Mouse (Mus musculus) MEL (cell line): ENCODE results near the gene Fam19a3. TPM values are rescaled to one million over a fixed set of nuclear protein-coding genes. Genes with fewer than 3 reads are reported as not detected.

ENCODE experiments used
- DNase-seq: peaks from one replicate; pipeline ENCODE4 v3.0.0; 2011; ENCODE audit warnings: low read depth, low spot score
- H3K27ac ChIP-seq: 2 replicates; pipeline ENCODE4 v1.5.1; 2012; ENCODE audit warnings: low read depth, mild to moderate bottlenecking, control low read depth, low read length, moderate library complexity; ENCODE audit not compliant: control insufficient read depth
- H3K27me3 ChIP-seq, 2 experiments: fragments of 150-350 bp in 1 of 2; sonication (generic) in 1 of 2; 2 replicates each; pipeline ENCODE4 v1.6.1; 2012; ENCODE audit warnings: low read length in 2 of 2, mild to moderate bottlenecking in 2 of 2, improper control_type of control experiment in 1 of 2, moderate library complexity in 1 of 2; ENCODE audit not compliant: insufficient read depth in 2 of 2, control insufficient read depth in 1 of 2
- H3K36me3 ChIP-seq, 2 experiments: 2 replicates each; pipeline ENCODE4 v1.6.1; 2012 to 2014; ENCODE audit warnings: low read length in 2 of 2, improper control_type of control experiment in 1 of 2, inconsistent platforms in 1 of 2, mild to moderate bottlenecking in 1 of 2; ENCODE audit not compliant: insufficient read depth in 2 of 2, control insufficient read depth in 1 of 2
- H3K4me1 ChIP-seq, 2 experiments: fragments of 150-350 bp in 1 of 2; sonication (generic) in 1 of 2; 2 replicates each; pipeline ENCODE4 v1.6.1; 2012; ENCODE audit warnings: low read length in 2 of 2, improper control_type of control experiment in 1 of 2, mild to moderate bottlenecking in 1 of 2; ENCODE audit not compliant: insufficient read depth in 2 of 2, control insufficient read depth in 1 of 2
- H3K4me3 ChIP-seq, 2 experiments: fragments of 150-350 bp in 1 of 2; sonication (generic) in 1 of 2; 2 replicates each; pipeline ENCODE4 v1.5.1; 2012; ENCODE audit warnings: low read depth in 2 of 2, low read length in 2 of 2, mild to moderate bottlenecking in 2 of 2, moderate library complexity in 2 of 2, control low read depth in 1 of 2, improper control_type of control experiment in 1 of 2; ENCODE audit not compliant: control insufficient read depth in 1 of 2, insufficient read depth in 1 of 2
- H3K79me2 ChIP-seq: 2 replicates; pipeline ENCODE4 v1.6.1; 2012; ENCODE audit warnings: mild to moderate bottlenecking, low read length, moderate library complexity; ENCODE audit not compliant: control insufficient read depth, poor library complexity, insufficient read depth
- H3K9ac ChIP-seq: 2 replicates; pipeline ENCODE4 v1.6.1; 2012; ENCODE audit warnings: low read depth, mild to moderate bottlenecking, control low read depth, low read length, moderate library complexity; ENCODE audit not compliant: control insufficient read depth, poor library complexity, severe bottlenecking
- H3K9me3 ChIP-seq: fragments of 150-350 bp; sonication (generic); replicated peaks from 2 replicates; pipeline ENCODE4 v1.6.1; 2012; ENCODE audit warnings: mild to moderate bottlenecking, low read length, improper control_type of control experiment, moderate library complexity; ENCODE audit not compliant: insufficient read depth
- BHLHE40 ChIP-seq: IDR thresholded peaks from 2 replicates; pipeline ENCODE4 v1.6.1; 2012; ENCODE audit warnings: low read depth, mild to moderate bottlenecking, inconsistent platforms, low read length, improper control_type of control experiment, borderline replicate concordance
- CHD2 ChIP-seq: IDR thresholded peaks from 2 replicates; pipeline ENCODE4 v1.6.1; 2011; ENCODE audit warnings: low read length, improper control_type of control experiment
- EP300 ChIP-seq, 2 experiments: IDR thresholded peaks; 2 replicates each; pipeline ENCODE4 v1.6.1; 2011; ENCODE audit warnings: improper control_type of control experiment in 2 of 2, low read length in 2 of 2, low read depth in 1 of 2, mild to moderate bottlenecking in 1 of 2
- ETS1 ChIP-seq: IDR thresholded peaks from 2 replicates; pipeline ENCODE4 v1.6.1; 2012; ENCODE audit warnings: low read depth, mild to moderate bottlenecking, inconsistent platforms, low read length, improper control_type of control experiment, moderate library complexity
- GABPA ChIP-seq: IDR thresholded peaks from 2 replicates; pipeline ENCODE4 v1.6.1; 2012; ENCODE audit warnings: low read depth, mild to moderate bottlenecking, inconsistent platforms, low read length, improper control_type of control experiment, moderate library complexity
- GATA1 ChIP-seq: IDR thresholded peaks from 2 replicates; pipeline ENCODE4 v1.6.1; 2011; ENCODE audit warnings: low read depth, low read length, improper control_type of control experiment
- HCFC1 ChIP-seq: IDR thresholded peaks from 2 replicates; pipeline ENCODE4 v1.6.1; 2012; ENCODE audit warnings: low read depth, mild to moderate bottlenecking, inconsistent platforms, low read length, improper control_type of control experiment, moderate library complexity
- JUND ChIP-seq: IDR thresholded peaks from 2 replicates; pipeline ENCODE4 v1.6.1; 2011; ENCODE audit warnings: low read depth, mild to moderate bottlenecking, improper control_type of control experiment, low read length
- KAT2A ChIP-seq: conservative IDR thresholded peaks from 2 replicates; pipeline ENCODE4 v1.6.1; 2012; ENCODE audit warnings: low read depth, low read length, improper control_type of control experiment, inconsistent platforms
- MAZ ChIP-seq: IDR thresholded peaks from 2 replicates; pipeline ENCODE4 v1.6.1; 2012; ENCODE audit warnings: low read depth, mild to moderate bottlenecking, inconsistent platforms, low read length, improper control_type of control experiment
- MEF2A ChIP-seq: IDR thresholded peaks from 2 replicates; pipeline ENCODE4 v1.6.1; 2014; ENCODE audit warnings: low read depth, mild to moderate bottlenecking, inconsistent platforms, low read length, improper control_type of control experiment; ENCODE audit not compliant: poor library complexity, insufficient replicate concordance, severe bottlenecking; ENCODE audit errors: extremely low read depth
- MXI1 ChIP-seq: IDR thresholded peaks from 2 replicates; pipeline ENCODE4 v1.6.1; 2011; ENCODE audit warnings: mild to moderate bottlenecking, low read depth, low read length, improper control_type of control experiment
- NRF1 ChIP-seq: IDR thresholded peaks from 2 replicates; pipeline ENCODE4 v1.6.1; 2014; ENCODE audit warnings: low read depth, mild to moderate bottlenecking, inconsistent platforms, low read length, improper control_type of control experiment, moderate library complexity; ENCODE audit not compliant: poor library complexity, insufficient read depth, severe bottlenecking
- POLR2AphosphoS2 ChIP-seq: IDR thresholded peaks from 2 replicates; pipeline ENCODE4 v1.6.1; 2011; ENCODE audit warnings: low read length, improper control_type of control experiment
- RAD21 ChIP-seq: IDR thresholded peaks from 2 replicates; pipeline ENCODE4 v1.6.1; 2011; ENCODE audit warnings: mild to moderate bottlenecking, low read depth, low read length, improper control_type of control experiment
- RCOR1 ChIP-seq: IDR thresholded peaks from 2 replicates; pipeline ENCODE4 v1.6.1; 2012; ENCODE audit warnings: low read depth, mild to moderate bottlenecking, inconsistent platforms, low read length, improper control_type of control experiment
- SIN3A ChIP-seq: IDR thresholded peaks from 2 replicates; pipeline ENCODE4 v1.6.1; 2012; ENCODE audit warnings: low read length, improper control_type of control experiment, inconsistent platforms
- TAL1 ChIP-seq: IDR thresholded peaks from 2 replicates; pipeline ENCODE4 v1.6.1; 2012; ENCODE audit warnings: mild to moderate bottlenecking, inconsistent platforms, low read length, moderate library complexity, mixed read lengths
- TBP ChIP-seq: IDR thresholded peaks from 2 replicates; pipeline ENCODE4 v1.8.0; 2011; ENCODE audit warnings: low read depth, low read length, improper control_type of control experiment
- TCF12 ChIP-seq: IDR thresholded peaks from 2 replicates; pipeline ENCODE4 v1.6.1; 2014; ENCODE audit warnings: low read depth, mild to moderate bottlenecking, inconsistent platforms, low read length, improper control_type of control experiment, moderate library complexity
- ZC3H11A ChIP-seq: IDR thresholded peaks from 2 replicates; pipeline ENCODE4 v1.6.1; 2012; ENCODE audit warnings: low read depth, mild to moderate bottlenecking, inconsistent platforms, low read length, improper control_type of control experiment
- polyA plus RNA-seq, 2 experiments: library from polyadenylated mRNA; stranded (reverse) in 1 of 2; unstranded in 1 of 2; fragments of >175 nt in 1 of 2; fragments of >200 nt in 1 of 2; gene quantifications; 2 replicates each; pipeline versions ENCODE4 v1.2.1 to v1.2.4; 2012; ENCODE audit warnings: low replicate concordance in 2 of 2, low read depth in 1 of 2; ENCODE audit not compliant: insufficient read length in 2 of 2, insufficient read depth in 1 of 2, missing spikeins in 1 of 2
- total RNA-seq: library from RNA; depleted of rRNA; stranded (reverse); fragments of 300-350 nt; gene quantifications from 2 replicates; pipeline ENCODE4 v1.2.3, GENCODE M21; 2012; rRNA removed

The Fam19a3 gene
- total RNA-seq (not detected in 2 replicates), polyA plus RNA-seq (under 1 TPM in 1 of 2 experiments, not detected in 1; 0.03 TPM)

- peak; percentile 43 for DNase-seq
- no peak within 1 kb of the TSS for H3K27ac ChIP-seq
- H3K9ac ChIP-seq = peak within 1 kb of the TSS; percentile 64
- peaks cover 0 to 9% of the 10 kb centered on the region in 2 experiments; a peak in 2 of 4 replicates for H3K36me3 ChIP-seq
- peak within 1 kb of the TSS; percentile 61 to 89 for H3K4me3 ChIP-seq
- no peaks in the 10 kb centered on the region; the same call in 1 of the 2 replicates for H3K79me2 ChIP-seq
- TF ChIP-seq EP300 (IDR thresholded peaks at IDR 0.05; ENCODE audit: low read depth in 1 of 2, low read length in 2 of 2) = 0 out of 4 replicates have a peak, but pooled peaks of 1 of the 2 experiments have one; percentile 13
- no peak for TF ChIP-seq HCFC1
- TF ChIP-seq, all 39 proteins: peak for 1
- Histone ChIP-seq H3K27me3 (no peaks in the 10 kb centered on the region), H3K9me3 (no peaks in the 10 kb centered on the region), H3K4me1 (peaks cover 0 to 23% of the 10 kb centered on the region in 2 experiments)
Observed at GRCm38 (mm10) chr3:104781471-104781903, at the start of gene Fam19a3. Gene Fam19a3 (minus strand): TSS chr3:104781840.

GRCm38 (mm10) chr3:104822413-104822812, 40.8 kb upstream of the Fam19a3 start:
- no peak overlapping the region for H3K27ac ChIP-seq
- H3K27me3 ChIP-seq = no peaks in the 10 kb centered on the region
- DNase-seq = peak; percentile 40
- no peak overlapping the region for H3K4me3 ChIP-seq
- peaks cover 4% of the 10 kb centered on the region; the same call in 1 of the 2 replicates for H3K79me2 ChIP-seq
- peaks cover 1 to 18% of the 10 kb centered on the region in 2 experiments for H3K36me3 ChIP-seq
- TF ChIP-seq ETS1 = peak; percentile 69
- no peak for TF ChIP-seq MAZ
- no peak overlapping the region for H3K9ac ChIP-seq
- no peaks in the 10 kb centered on the region; a peak in 1 of 4 replicates for H3K4me1 ChIP-seq
- no peaks in the 10 kb centered on the region for H3K9me3 ChIP-seq

- H3K27ac ChIP-seq = no peak overlapping the region
- no peak for DNase-seq
- H3K4me3 ChIP-seq = no peak overlapping the region
- peaks cover 0 to 12% of the 10 kb centered on the region in 2 experiments; a peak in 3 of 4 replicates for H3K36me3 ChIP-seq
- TF ChIP-seq MAZ (no peak), SIN3A (no peak), HCFC1 (no peak), NRF1 (no peak), MXI1 (no peak), CHD2 (no peak), TCF12 (no peak), POLR2AphosphoS2 (no peak), ETS1 (no peak), RAD21 (no peak), MEF2A (no peak), TBP (no peak), BHLHE40 (no peak), GABPA (no peak), JUND (no peak), TAL1 (no peak), RCOR1 (no peak), ZC3H11A (no peak), GATA1 (no peak), KAT2A (no peak)
- H3K27me3 ChIP-seq = no peaks in the 10 kb centered on the region
- no peak overlapping the region for H3K9ac ChIP-seq
- peaks cover 4% of the 10 kb centered on the region; the same call in 1 of the 2 replicates for H3K79me2 ChIP-seq
- H3K9me3 ChIP-seq = no peaks in the 10 kb centered on the region
- peaks cover 0 to 8% of the 10 kb centered on the region in 2 experiments; a peak in 3 of 4 replicates for H3K4me1 ChIP-seq
Observed at GRCm38 (mm10) chr3:104820426-104820825, 38.8 kb upstream of the Fam19a3 start.
